In the genomic region with DNA sequence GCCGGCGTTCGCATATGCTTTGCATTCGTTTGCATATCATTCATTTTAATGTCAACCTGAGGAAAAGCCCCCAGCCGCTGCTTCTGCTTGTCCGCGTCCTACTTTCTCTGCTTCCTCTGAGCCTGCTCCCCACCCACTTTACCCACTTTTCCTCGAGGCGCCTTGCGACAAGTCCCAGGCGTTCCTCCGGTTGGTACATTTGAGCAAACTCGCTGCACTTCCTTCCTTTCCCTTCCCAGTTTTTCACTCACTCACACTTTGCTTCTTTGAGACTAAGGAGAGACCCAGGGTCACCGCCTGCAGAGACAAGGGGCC, we compare ENCODE assay signal across 9 mouse cellular contexts. TPM values are rescaled to one million over a fixed set of nuclear protein-coding genes. Genes with fewer than 3 reads are reported as not detected.
A peak's percentile ranks its signal among the peaks of the same experiment; 100 is the strongest.
DNase-seq lines count a peak whose midpoint lies in the region; ATAC-seq and TF ChIP-seq lines count a peak whose summit lies in the region.
"Had no signal": no experiment of that assay in that cellular context is flagged by ENCODE, and none has a peak within 500 bp of the region (broad histone marks: within the 10 kb centered on the region; RNA-seq: fewer than 3 reads in every experiment).

No protein-coding gene starts in this region.

- intact Hi-C loops in left cerebral cortex, postnatal 10 days (cut with DNase I), result loop anchor here (2.0 to 5.0 kb wide), 4 partner anchors 43 to 152 kb away; a partner anchor contains a TSS

- H3K79me2 ChIP-seq in liver, adult 2 months (ENCODE audit: control insufficient read depth, insufficient read depth, low read length), result no peaks in the 10 kb centered on the region

- no peak for DNase-seq in liver, adult 2 months (ENCODE audit: extremely low read depth, low read depth, low spot score)
- no peak for DNase-seq in liver
- DNase-seq in embryonic facial prominence, embryonic 14.5 days (ENCODE audit: low spot score), result no peak
- DNase-seq in limb, embryonic 10.5 days (ENCODE audit: low spot score), result no peak
- DNase-seq in left cerebral cortex, adult 9 months (ENCODE audit: low spot score in 2 of 2), result no peak
- DNase-seq in layer of hippocampus, adult 9-10 months (ENCODE audit: low spot score), result no peak
- DNase-seq in left cerebral cortex, postnatal 10 days (ENCODE audit: extremely low spot score in 1 of 2, low spot score in 2 of 2), result no peak

- no peak for TF ChIP-seq POLR2A in liver, adult 2 months (IDR thresholded peaks at IDR 0.05; ENCODE audit: extremely low read depth, insufficient read depth, low read length)

- no peak for ATAC-seq in embryonic facial prominence, embryonic 14.5 days (ENCODE audit: low read depth)
- no peak for ATAC-seq in neural tube, embryonic 13.5 days (ENCODE audit: low read depth)

- peak overlapping the region; percentile 62; the same call in 1 of the 2 replicates for H3K4me3 ChIP-seq in liver, adult 2 months (ENCODE audit: insufficient read depth, low read depth, low read length)
- peak overlapping the region; percentile 52 for H3K4me3 ChIP-seq in embryonic facial prominence, embryonic 14.5 days (ENCODE audit: low read depth, low read length)
- H3K4me3 ChIP-seq in limb, embryonic 10.5 days, result peak overlapping the region; percentile 83
- peak overlapping the region; percentile 88 for H3K4me3 ChIP-seq in neural tube, embryonic 13.5 days

- peak overlapping the region; percentile 80 for H3K9ac ChIP-seq in liver, adult 2 months (ENCODE audit: low read depth, low read length)
- peak overlapping the region; percentile 64; the same call in 1 of the 2 replicates for H3K9ac ChIP-seq in embryonic facial prominence, embryonic 14.5 days (ENCODE audit: low read depth, low read length)
- H3K9ac ChIP-seq in neural tube, embryonic 13.5 days, result peak overlapping the region; percentile 94

- WGBS in liver, adult 2 months, result 7% methylated on average over 14 of the region's 14 CpGs
- 2% methylated on average over 14 of the region's 14 CpGs for WGBS in embryonic facial prominence, embryonic 14.5 days
- WGBS in limb, embryonic 10.5 days, result under 1% methylated on average over 14 of the region's 14 CpGs
- under 1% methylated on average over 14 of the region's 14 CpGs for whole genome bisulfite sequencing in neural tube, embryonic 13.5 days

- no peaks in the 10 kb centered on the region for H3K9me3 ChIP-seq in embryonic facial prominence, embryonic 14.5 days (ENCODE audit: control insufficient read depth, low read length)
- no peaks in the 10 kb centered on the region for H3K9me3 ChIP-seq in limb, embryonic 10.5 days (replicated peaks)
- no peaks in the 10 kb centered on the region for H3K9me3 ChIP-seq in neural tube, embryonic 13.5 days

- H3K27me3 ChIP-seq in liver, adult 2 months (ENCODE audit: control insufficient read depth, insufficient read depth, low read length), result 0 out of 2 replicates have a peak, but pooled peaks cover 6% of the 10 kb centered on the region
- H3K27me3 ChIP-seq in embryonic facial prominence, embryonic 14.5 days (replicated peaks; ENCODE audit: control insufficient read depth, insufficient read depth, low read length), result peaks cover 65% of the 10 kb centered on the region
- H3K27me3 ChIP-seq in limb, embryonic 10.5 days (ENCODE audit: low read depth, poor library complexity, severe bottlenecking), result peaks cover 94% of the 10 kb centered on the region
- peaks cover 27% of the 10 kb centered on the region for H3K27me3 ChIP-seq in neural tube, embryonic 13.5 days

- no peak overlapping the region for H3K27ac ChIP-seq in liver, adult 2 months (replicated peaks; ENCODE audit: insufficient read depth, low read depth, low read length)
- H3K27ac ChIP-seq in embryonic facial prominence, embryonic 14.5 days (replicated peaks; ENCODE audit: low read depth, low read length), result no peak overlapping the region
- peak overlapping the region; percentile 90 for H3K27ac ChIP-seq in limb, embryonic 10.5 days
- peak overlapping the region; percentile 98 for H3K27ac ChIP-seq in neural tube, embryonic 13.5 days (replicated peaks)

- no peaks in the 10 kb centered on the region for H3K36me3 ChIP-seq in liver, adult 2 months (ENCODE audit: control insufficient read depth, insufficient read depth, low read length)
- no peaks in the 10 kb centered on the region for H3K36me3 ChIP-seq in embryonic facial prominence, embryonic 14.5 days (ENCODE audit: control insufficient read depth, insufficient read depth, low read length)
- no peaks in the 10 kb centered on the region for H3K36me3 ChIP-seq in limb, embryonic 10.5 days
- no peaks in the 10 kb centered on the region for H3K36me3 ChIP-seq in neural tube, embryonic 13.5 days

- peaks cover 2% of the 10 kb centered on the region; the same call in 1 of the 2 replicates for H3K4me1 ChIP-seq in liver, adult 2 months (ENCODE audit: control insufficient read depth, insufficient read depth, low read length)
- H3K4me1 ChIP-seq in embryonic facial prominence, embryonic 14.5 days (ENCODE audit: control insufficient read depth, insufficient read depth, low read length), result peaks cover 10% of the 10 kb centered on the region; the same call in 1 of the 2 replicates
- peaks cover 68% of the 10 kb centered on the region for H3K4me1 ChIP-seq in limb, embryonic 10.5 days
- H3K4me1 ChIP-seq in neural tube, embryonic 13.5 days (replicated peaks), result peaks cover 64% of the 10 kb centered on the region

- H3K4me2 ChIP-seq in embryonic facial prominence, embryonic 14.5 days (ENCODE audit: low read depth, low read length), result peak overlapping the region; percentile 70
- H3K4me2 ChIP-seq in neural tube, embryonic 13.5 days, result peak overlapping the region; percentile 76

- TF ChIP-seq CTCF in liver, adult 2 months (IDR thresholded peaks at IDR 0.05; ENCODE audit: low read depth, low read length), result no peak

RNA-seq across cellular contexts. Expression of a gene that starts 20.1 kb away (rescaled TPM):
- 0.28 and 0.40 TPM in 2 replicates for total RNA-seq in liver, adult 2 months (2014; rRNA removed)
- 1.2 and 1.3 TPM in 2 replicates for polyA plus RNA-seq in liver, adult 2 months (2012; rRNA removed)
- polyA plus RNA-seq in embryonic facial prominence, embryonic 14.5 days (2014; fragmentation: Nextera tagmentation; extraction: Ambion mirVana), result 7.2 and 8.1 TPM in 2 replicates
- 2.0 and 2.8 TPM in 2 replicates for polyA plus RNA-seq in limb, embryonic 10.5 days (2016; fragmentation: Nextera tagmentation; extraction: Ambion mirVana)
- 21.2 and 22.2 TPM in 2 replicates for polyA plus RNA-seq in neural tube, embryonic 13.5 days (2015; fragmentation: Nextera tagmentation; extraction: Ambion mirVana)
- 10 to 100 TPM; 17.8 to 18.8 TPM for total RNA-seq in left cerebral cortex, postnatal 10 days (2021)

RNA-seq across cellular contexts. Expression of a gene that starts 56.3 kb away (rescaled TPM):
- total RNA-seq in liver, adult 2 months (2014; rRNA removed), result not detected in 2 replicates
- polyA plus RNA-seq in liver, adult 2 months (2012; rRNA removed), result not detected in 2 replicates
- polyA plus RNA-seq in embryonic facial prominence, embryonic 14.5 days (2014; fragmentation: Nextera tagmentation; extraction: Ambion mirVana), result 0.35 TPM in 1 of 2 replicates, not detected in the other
- not detected in 2 replicates for polyA plus RNA-seq in limb, embryonic 10.5 days (2016; fragmentation: Nextera tagmentation; extraction: Ambion mirVana)
- not detected in 2 replicates for polyA plus RNA-seq in neural tube, embryonic 13.5 days (2015; fragmentation: Nextera tagmentation; extraction: Ambion mirVana)
- total RNA-seq in left cerebral cortex, postnatal 10 days (2021), result not detected
- total RNA-seq: granulocyte monocyte progenitor cell, adult 5-6 weeks had no signal

Comparison
In these comparisons a context has a peak if more than half of its experiments do, and no peak if none do; other contexts are left out.
1. H3K27ac ChIP-seq: peak in limb, embryonic 10.5 days (single experiment) and neural tube, embryonic 13.5 days (single experiment); none in liver, adult 2 months (single experiment) and embryonic facial prominence, embryonic 14.5 days (single experiment).
2. Peak in every context shown above with its lines, with median percentiles within 50 percentile points of each other: H3K4me3 ChIP-seq and H3K9ac ChIP-seq.